Mouse (Mus musculus) spleen, adult 2 months (tissue): ENCODE results near the gene Csf2.

Experiments
- CTCF ChIP-seq: fragments of 200-500 bp; IDR thresholded peaks from 2 replicates; pipeline ENCODE4 v1.5.1; 2011; ENCODE audit warnings: mild to moderate bottlenecking, inconsistent platforms; ENCODE audit not compliant: insufficient read depth, insufficient read length, insufficient replicate concordance; ENCODE audit errors: extremely low read depth
- POLR2A ChIP-seq: fragments of 200-500 bp; IDR thresholded peaks from 2 replicates; pipeline ENCODE4 v1.6.1; 2011; ENCODE audit warnings: low read depth, low read length, inconsistent platforms

- TF ChIP-seq POLR2A (no peak), CTCF (no peak)
Measured at GRCm38 (mm10) chr11:54236939-54237338, 12.5 kb downstream of the Csf2 start.
